Mouse (Mus musculus) 3T3-L1 (cell line): Measurements from ENCODE around the gene Slc13a5.
A peak's percentile ranks its signal among the peaks of the same experiment; 100 is the strongest.

Experiments used
- DNase-seq: peaks from one replicate; pipeline ENCODE4 v3.0.0-alpha.2; 2015; ENCODE audit warnings: low read depth, low spot score

Gene Slc13a5

DNA sequence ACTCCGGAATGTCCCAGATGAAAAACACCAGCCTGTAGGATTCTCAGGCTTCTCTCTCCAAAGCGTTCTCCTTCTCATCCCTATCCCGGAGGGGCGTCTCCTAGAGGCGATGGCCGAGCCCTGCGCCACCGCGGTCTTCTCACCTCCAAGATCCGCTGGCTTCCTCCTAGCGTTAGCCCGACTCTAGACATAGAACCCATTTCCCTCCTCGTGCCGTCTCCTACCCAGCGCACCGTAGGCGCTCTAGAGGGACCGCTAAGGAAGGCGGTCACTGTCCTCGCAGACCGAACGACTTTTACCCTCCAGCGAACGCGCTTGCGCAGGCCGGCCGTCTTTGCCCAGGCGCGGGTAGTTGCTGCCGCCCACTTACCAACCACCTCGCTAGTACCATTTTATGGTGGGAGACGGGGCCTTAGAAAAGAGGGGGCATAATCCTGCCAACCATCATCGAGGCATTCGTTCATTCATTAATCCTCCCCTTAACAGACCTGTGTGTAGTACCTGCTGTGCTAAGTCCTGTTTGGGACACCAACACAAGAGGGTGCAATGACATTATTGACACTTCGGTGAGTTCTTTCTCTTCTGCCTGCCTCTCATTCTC is at the start of gene Slc13a5:
Slc13a5 (minus strand) TSS at position 263 of the 601 bp plus-strand sequence.
- no peak for DNase-seq

GRCm38 (mm10) chr11:72314151-72314895 is 47.3 kb upstream of the Slc13a5 start, which contains the start of gene Fbxo39:
Fbxo39 (plus strand) TSS chr11:72314444.
- no peak for DNase-seq

- DNase-seq = no peak
These were observed 44.5 kb upstream of the Slc13a5 start for GRCm38 (mm10) chr11:72311355-72312001.

- no peak for DNase-seq
These were observed 43.5 kb upstream of the Slc13a5 start for GRCm38 (mm10) chr11:72310491-72310890.

- DNase-seq = no peak
These were observed 42.0 kb upstream of the Slc13a5 start for GRCm38 (mm10) chr11:72308982-72309381.

DNA sequence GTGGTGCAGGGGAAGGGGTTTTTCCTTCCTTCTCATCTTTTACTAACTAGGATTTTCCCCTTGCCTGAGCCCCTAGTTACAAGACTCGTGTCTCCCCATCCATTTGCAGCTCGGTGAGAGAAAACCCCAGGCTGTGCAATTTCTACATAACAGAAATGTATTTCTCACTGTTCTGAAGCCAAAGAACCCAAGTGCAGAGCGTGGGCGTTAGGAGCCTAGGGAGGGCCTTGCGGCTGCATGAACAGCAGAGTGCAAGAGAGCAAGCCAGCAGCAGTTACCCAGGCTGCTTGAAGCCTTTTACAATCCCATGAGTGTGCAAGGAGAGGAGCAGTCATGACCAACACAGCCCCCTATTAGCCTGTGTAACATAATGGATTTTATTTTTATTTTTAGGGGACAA is 40.4 kb upstream of the Slc13a5 start:
- no peak for DNase-seq

DNA sequence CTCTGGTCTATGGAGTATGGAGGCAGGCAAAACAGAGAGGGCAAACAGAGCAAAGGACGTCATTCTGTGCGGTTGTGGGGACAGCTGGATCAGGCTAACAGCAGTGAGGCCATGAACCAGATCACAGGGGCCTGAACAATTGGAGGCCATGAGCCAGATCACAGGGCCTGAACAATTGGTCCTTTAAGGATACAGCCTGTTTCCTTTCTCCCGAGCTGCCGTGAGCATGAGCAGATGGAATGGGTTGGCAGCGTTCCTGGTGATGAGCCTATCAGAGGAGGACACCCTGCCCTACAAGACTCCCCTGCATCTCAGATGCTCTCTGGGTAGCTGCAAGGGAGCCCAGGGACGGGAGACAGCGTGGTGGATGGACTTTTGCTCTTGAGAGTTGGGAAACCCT is 35.2 kb upstream of the Slc13a5 start:
- peak; percentile 25 for DNase-seq

DNA sequence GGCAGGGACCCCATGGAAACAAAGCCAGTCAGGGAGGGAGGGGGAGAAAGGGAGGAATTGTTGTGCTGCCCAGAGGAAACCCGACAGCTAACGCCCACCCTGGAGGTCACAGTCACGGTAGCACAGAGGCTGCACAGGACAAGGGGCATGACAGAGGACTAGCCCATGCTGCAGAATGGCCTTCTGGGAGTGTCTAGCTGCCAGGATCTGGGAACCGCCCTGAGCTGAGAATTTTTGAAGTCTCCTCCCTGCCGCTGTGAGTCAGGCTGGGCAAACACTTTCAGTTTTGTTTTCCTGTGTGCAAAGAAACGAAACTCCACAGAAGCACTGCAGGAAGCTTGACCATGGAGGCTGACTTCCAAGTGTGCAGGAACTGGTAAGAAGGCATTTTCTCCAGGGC is 34.3 kb upstream of the Slc13a5 start, which contains the start of gene Xaf1:
Xaf1 (plus strand) TSS at position 296 of the 400 bp plus-strand sequence.
- DNase-seq = peak; percentile 90

DNA sequence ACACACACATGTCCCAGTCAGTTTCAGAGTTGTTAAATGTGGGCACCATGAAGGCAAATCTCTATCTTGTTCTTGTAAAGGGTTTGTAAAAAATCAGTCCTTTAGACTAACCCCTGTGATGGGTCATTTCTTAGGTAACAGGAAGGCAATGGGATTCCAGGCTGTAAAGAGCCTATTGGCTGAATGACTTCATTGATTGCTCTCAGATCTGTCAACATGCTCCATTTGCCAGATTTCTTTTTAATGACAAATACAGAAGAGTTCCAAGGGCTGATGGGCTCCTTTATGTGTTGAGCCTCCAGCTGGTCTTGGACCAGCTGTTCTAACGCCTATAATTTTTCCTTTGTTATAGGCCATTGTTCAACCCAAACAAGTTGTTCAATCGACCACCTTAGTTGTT is 26.1 kb upstream of the Slc13a5 start:
- no peak for DNase-seq

DNA sequence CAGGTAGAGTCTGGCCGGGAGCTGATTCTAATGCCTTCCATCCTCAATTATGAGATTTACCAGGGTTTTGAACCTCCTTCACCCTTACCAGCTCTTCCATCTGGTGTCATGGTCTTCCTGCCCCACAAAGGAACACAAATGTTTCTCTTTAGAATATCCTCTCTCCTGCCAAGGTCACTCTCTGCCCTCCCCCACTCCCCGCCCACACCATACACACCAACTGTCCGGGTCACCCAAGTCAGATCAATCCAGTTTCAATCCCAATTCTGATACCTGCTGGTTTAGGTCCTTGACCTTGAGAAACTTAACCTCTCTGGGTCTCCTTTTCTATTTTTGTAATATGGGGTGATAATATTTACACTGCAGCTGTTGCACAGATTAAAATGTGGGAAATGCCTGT is 20.5 kb upstream of the Slc13a5 start:
- no peak for DNase-seq

GRCm38 (mm10) chr11:72287126-72287525 is 20.1 kb upstream of the Slc13a5 start:
- DNase-seq = no peak

DNA sequence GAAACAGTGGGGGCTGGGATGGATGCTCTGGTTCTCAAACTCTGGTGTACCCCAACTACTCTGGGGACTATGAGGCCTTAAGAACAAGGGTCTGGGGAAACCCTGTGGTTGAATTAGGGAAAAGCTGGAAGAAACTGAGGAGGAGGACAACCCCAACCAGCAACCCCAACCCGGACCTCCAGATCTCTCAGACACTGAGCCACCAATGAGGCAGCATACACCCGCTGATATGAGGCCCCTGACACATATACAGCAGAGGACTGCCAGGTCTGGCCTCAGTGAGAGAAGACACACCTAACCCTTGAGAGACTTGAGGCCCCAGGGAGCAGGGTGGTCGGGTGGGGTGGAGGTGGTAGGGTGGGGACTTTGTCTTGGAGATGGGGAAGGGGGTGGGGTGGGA is 19.6 kb upstream of the Slc13a5 start:
- DNase-seq = no peak

- peak; percentile 56 for DNase-seq
These were observed 19.0 kb upstream of the Slc13a5 start for GRCm38 (mm10) chr11:72285971-72286480.

- DNase-seq = no peak
These were observed 17.6 kb upstream of the Slc13a5 start for GRCm38 (mm10) chr11:72284532-72285182.

DNA sequence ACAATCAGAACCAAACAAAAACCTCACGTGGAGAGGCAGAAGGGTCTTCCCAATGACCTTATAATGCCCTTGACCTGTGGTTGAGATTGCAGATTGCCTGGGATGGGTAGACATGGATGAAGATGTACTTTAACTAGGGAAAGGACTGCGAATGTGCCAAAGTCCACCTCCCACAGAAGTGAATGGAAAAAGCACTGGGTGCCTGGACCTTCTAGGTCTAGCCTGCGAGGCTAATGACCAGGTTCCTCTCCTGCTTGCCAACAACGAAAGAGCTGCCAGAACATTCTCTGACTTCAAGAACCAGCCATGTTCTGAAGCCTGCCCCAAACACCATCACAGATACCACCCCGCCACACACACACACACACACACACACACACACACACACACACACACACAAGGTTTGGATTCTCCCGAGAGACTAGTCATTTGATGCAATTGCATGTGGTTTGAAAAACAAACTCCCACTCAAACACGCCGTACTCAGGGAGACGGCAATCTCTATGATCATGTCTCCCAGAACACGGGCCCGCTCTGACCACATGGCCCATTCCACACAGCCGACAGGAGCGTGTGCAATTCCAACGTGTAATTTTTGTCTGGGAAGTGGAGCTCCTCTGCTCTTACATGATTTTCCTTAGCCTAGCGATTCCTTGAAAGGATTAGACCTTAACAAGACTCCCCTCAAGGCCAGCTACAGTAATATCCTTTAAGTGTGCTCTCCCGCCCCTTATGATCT is 16.6 kb upstream of the Slc13a5 start:
- no peak for DNase-seq

DNA sequence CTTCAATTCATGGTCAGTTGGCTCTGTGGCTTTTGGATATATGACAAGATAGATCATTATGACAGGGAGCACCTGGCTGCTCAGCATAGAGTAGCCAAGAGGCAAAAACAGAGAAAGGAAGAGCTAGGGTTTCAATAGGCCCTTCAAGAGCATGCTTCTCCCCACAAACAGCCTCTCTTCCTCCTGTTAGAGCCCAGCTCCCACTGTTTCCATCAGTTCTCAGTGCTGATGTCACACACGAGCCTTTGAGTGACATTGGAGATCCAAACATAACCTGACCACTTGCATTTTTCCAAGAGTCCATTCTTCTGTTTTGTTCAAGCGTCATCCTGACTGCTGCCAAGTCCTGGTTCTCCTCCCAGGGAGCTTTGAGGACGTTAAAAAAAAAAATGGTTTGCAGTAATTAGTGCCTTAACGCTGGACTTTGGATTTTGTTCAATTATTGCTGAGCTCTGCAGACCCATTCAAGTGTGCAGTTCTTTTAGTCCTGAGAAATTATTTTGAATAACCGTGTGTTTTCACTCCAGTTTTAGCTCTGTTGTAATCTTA is 14.9 kb upstream of the Slc13a5 start:
- no peak for DNase-seq

DNA sequence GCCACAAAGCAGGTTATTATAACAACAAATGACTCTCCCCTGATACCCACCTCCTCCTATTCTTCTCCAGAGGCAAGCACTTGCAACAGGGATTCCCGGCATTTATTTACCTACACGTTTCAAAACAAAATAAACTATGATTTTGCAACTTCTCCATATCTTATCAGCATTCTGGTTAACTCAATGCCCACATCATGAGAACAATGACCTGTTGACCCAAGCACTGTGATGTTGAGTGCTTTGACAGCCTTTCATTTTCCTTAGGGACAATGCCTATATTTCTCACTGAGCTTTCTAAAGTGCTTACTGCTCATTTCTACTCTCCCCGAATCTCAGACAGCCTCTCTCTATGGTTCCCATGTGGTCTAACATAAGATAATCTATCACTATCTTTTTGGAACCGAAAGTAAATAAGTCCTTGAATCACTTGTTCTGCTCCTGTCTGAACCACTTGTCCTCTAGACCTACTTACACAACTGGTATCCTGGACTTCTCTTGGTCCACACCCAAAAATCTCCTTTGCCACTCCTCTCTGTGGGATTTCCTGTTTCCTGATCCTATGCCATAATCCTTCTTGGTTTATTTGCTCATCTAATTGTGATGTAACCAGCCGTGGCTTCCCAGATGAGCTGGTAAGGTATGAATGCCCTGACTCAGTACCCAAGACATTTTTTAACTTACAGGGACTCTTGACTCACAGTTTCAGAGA is 14.3 kb upstream of the Slc13a5 start:
- peak; percentile 57 for DNase-seq

GRCm38 (mm10) chr11:72273341-72273740 is 6.3 kb upstream of the Slc13a5 start:
- peak; percentile 14 for DNase-seq

GRCm38 (mm10) chr11:72271761-72272160 is 4.7 kb upstream of the Slc13a5 start:
- DNase-seq = no peak
